Mouse (Mus musculus) cerebellum, postnatal 10 days (tissue): ENCODE data around the gene Asgr1.
A peak's percentile ranks its signal among the peaks of the same experiment; 100 is the strongest.
"Not testable (repeated sequence)": the region's sequence is repeated elsewhere in the genome, so short reads cannot be mapped to it uniquely, and the experiment has no call there.

ENCODE experiments used
- DNase-seq, 2 experiments: peaks; one replicate each; pipeline ENCODE4 v3.0.0; 2021; ENCODE audit warnings: mixed read lengths in 2 of 2

Gene Asgr1

GRCm38 (mm10) chr11:70070603-70071002, 16.7 kb downstream of the Asgr1 start:
- DNase-seq, result not testable (repeated sequence)

- DNase-seq, result peak; percentile 91 to 93
Measured at GRCm38 (mm10) chr11:70074379-70075071, 20.6 kb downstream of the Asgr1 start.

GRCm38 (mm10) chr11:70075581-70075980, 21.7 kb downstream of the Asgr1 start:
- DNase-seq, result no peak

GRCm38 (mm10) chr11:70077441-70077840, 23.6 kb downstream of the Asgr1 start:
- DNase-seq, result no peak

- no peak for DNase-seq
Measured at GRCm38 (mm10) chr11:70079175-70079574, 25.3 kb downstream of the Asgr1 start.

- DNase-seq, result peak; percentile 51 to 61
Measured at GRCm38 (mm10) chr11:70079928-70080327, 26.0 kb downstream of the Asgr1 start.

- DNase-seq, result no peak
Measured at GRCm38 (mm10) chr11:70080803-70081590, 27.1 kb downstream of the Asgr1 start.

GRCm38 (mm10) chr11:70084563-70084962, 30.7 kb downstream of the Asgr1 start:
- no peak for DNase-seq

- DNase-seq, result peak in 1 of 2 experiments; percentile 12
Measured at GRCm38 (mm10) chr11:70091986-70092783, 38.3 kb downstream of the Asgr1 start, which contains the start of gene Asgr2. Gene Asgr2 (plus strand): TSS chr11:70092644.

GRCm38 (mm10) chr11:70097396-70097795, 43.5 kb downstream of the Asgr1 start:
- no peak for DNase-seq

- no peak for DNase-seq
Measured at GRCm38 (mm10) chr11:70099102-70099501, 45.2 kb downstream of the Asgr1 start.

GRCm38 (mm10) chr11:70099809-70100208, 45.9 kb downstream of the Asgr1 start:
- DNase-seq, result no peak

GRCm38 (mm10) chr11:70103701-70104315, 49.9 kb downstream of the Asgr1 start:
- DNase-seq, result no peak

GRCm38 (mm10) chr11:70107085-70107484, 53.2 kb downstream of the Asgr1 start:
- DNase-seq, result no peak
